Mouse (Mus musculus): Measurements from ENCODE around the gene Safb2.

Gene Safb2

DNA sequence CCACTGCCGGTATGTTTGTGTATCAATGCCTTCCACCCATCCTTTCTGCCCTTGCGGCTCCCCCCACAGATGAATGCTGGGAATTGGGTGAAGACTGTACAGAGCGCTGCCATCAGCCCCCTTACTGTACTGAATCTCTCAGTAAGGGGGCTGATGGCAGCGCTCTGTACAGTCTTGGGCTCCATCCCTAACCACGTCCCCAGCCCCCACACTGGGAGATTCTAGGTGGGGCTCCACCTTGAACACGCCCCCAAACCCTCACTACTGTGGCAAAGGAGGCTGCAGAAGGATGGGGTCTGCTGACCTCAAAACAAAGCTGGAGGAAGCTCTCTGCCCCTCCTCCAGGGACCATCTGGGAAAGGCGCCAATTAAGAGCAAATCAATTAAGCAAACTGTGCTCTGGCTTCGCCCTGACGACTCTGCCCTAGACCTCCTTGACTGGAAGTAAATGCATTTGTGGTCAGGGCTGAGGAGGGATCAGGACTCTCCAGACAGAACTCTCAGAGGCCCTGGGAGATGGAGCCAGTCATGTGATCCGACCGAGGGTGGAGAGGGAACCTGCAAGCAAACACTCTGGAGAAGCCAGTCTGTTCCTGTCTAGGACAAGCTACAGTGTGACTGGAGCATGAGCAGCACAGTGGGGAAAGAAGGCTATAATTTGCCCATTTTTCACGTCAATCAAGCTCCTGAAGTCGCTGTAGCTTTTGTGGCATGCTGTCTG is 68.5 kb downstream of the Safb2 start:
- peak in 1 of 2 experiments; percentile 5 for DNase-seq

DNA sequence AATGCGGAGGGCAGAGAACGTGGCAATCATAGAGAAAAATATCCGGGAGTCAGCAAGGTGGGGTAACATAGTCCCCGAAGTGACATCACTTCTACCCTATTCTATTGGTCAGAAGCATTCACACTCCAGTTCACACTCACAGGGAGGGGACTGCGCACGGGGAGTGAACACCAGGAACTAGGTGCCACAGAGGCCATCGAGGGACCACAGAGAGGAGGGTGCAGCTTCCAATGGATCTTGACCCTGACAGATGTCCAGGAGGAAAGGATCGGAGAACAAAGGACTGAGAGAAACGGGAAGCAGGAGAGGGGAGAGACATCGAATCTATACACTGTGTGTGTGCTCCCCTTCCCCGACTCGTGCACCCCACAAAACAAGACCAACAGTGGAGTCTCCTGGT is 69.5 kb downstream of the Safb2 start:
- no peak for DNase-seq

GRCm38 (mm10) chr17:56514330-56514729 is 70.1 kb downstream of the Safb2 start:
- DNase-seq = no peak

- no peak for DNase-seq
Observed at GRCm38 (mm10) chr17:56512310-56512709, 72.1 kb downstream of the Safb2 start, which contains the start of gene Znrf4. Gene Znrf4 (minus strand): TSS chr17:56512431.

DNA sequence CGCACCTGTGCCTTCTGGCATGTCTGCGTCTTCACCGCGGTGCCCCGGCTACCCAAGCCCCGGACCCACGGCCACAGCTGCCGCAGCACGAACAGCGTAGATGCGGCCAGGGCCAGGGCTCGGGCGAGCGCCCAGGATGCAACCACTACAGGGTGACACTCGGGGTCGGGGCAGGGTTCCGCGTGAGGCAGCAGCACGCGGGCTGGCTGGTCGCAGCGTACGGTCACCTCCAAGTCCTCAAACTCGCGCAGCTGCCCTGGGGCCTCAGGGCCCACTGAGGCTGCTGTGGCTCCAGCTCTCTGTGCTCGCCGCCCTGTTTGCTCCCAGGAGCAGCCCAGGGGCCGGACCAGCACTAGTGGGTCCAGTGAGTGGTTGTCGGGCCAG is 72.7 kb downstream of the Safb2 start:
- DNase-seq = no peak

DNA sequence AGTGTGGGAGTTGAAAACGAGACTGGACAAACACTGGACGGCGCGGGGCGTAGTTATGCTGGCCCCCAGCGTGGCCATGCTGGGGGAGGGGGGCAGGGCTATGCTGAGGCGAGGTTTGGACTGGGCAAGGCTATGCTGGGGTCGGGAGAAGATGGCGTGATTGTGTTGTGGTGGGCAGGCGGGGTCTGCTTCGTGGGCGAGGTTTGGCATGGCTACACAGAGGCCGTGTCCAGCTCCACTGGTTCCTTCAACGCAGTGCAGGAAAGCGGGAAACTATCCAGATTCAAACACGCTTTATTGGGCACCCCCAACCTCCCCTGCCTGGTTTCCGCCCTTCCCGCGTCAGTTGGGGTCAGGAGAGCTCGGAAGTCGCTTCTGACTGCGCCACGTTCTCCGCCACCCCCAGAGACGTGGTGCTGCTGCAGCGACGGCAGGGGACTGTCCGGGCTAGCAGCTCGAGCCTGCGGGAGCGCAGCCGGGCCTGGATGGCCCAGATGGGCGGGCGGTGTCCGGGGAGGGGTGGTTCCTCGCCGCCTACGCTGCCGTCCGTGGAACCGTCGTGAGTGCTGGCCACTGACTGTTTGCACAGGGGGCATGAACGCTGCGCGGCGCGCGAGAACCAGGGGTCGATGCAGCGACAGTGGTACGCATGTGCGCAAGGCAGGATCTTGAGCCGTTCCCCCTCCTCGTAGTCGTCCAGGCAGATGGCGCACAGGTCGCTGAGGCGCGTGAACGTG is 73.2 kb downstream of the Safb2 start:
- no peak for DNase-seq

All from kidney, postnatal 36 days (tissue).